Mouse (Mus musculus): ENCODE measurements around the gene Foxo4.

Foxo4 gene

DNA sequence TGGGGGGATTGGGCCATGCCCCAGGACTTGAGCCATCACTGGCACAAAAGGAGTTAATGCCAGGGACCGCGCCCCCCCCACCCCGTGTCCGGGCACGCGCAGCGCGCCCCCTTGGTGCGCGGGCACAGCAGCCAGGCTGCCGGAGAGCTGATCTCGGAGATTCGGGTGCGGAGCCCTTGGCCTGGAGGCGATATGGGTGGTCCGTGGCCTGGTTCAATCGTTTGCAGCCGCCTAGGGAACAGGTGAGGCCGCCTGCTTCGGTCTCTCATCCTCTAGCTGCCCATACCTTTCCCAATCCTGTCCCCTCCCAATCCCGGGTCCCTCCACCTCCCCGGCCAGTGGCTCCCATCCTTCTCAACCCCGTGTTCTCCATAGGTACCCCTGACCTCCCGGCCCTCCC is 44.7 kb downstream of the Foxo4 start, which contains the start of gene Nlgn3:
Nlgn3 (plus strand) TSS at position 114 of the 400 bp plus-strand sequence.
- peak; percentile 44 for DNase-seq

DNA sequence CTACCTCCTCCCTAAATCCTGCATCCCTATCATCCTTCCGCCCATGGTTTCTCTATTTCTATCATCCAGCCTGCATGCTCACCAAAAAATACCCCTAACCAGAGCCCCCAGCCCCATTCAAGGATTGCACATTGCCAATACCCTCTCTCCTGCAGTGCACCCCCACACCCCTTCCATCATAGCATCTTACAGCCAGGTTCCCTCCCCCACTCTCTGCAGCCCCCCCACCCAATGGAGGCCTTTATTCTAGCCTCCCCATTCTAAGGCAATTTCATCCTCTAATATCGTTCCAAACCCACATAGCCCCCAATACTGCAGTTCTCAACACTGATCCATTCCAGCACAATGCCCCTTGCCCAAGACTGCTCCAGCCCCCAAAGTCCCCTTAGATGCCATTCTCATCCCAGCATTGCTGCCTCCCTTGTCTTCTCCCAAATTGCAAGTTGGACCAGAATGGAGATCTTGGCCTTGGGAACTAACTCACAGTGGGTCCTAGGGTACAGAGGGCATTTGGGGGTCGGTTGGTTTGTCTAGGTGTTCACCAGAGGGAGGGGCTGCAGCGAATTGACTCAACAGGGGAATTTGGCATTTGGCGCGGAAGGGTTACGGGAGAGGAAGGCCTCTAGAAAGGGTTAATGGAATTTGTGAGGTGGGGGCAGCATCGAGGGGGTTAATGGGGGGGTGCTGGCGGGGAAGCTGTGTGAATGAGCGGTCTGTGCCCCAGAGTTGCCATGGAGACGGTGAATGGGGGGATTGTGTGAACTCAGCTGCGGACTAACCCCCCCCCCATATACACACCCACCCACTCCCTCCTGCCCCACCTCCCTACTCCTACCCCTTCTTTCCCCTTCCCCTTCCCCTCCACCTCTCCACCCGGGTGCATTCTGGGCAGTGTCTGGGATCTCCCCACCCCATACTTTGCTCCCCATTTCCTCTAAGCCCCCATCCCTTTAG is 45.4 kb downstream of the Foxo4 start:
- DNase-seq: peak; percentile 29

DNA sequence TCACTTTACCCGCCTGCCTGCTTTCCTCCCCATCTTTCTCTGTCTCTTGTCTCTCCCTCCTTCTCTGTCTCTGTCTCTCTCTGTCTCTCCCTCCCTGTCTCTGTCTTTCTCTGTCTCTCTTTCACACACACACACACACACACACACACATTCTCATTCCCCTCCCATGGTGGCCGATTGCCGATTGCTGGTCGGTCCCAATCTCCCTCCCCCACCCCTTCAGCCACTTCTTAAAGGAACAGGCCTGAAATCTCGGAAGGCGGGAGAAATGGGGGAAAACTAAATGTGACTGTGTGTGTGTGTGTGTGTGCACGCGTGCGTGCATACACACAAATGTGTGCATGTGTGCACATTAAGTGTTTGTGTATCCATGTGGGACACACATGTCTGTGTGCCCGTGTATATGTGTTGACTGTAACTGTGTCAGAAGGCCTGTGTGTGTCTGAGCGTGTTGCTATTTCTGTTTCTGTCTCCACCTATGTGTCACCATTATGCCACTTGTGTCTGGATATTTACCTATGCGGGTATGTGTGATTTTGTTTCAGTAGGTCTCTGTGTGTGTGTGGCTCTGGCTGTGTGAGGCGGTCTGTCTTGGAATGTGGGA is 46.2 kb downstream of the Foxo4 start:
- DNase-seq: no peak

DNA sequence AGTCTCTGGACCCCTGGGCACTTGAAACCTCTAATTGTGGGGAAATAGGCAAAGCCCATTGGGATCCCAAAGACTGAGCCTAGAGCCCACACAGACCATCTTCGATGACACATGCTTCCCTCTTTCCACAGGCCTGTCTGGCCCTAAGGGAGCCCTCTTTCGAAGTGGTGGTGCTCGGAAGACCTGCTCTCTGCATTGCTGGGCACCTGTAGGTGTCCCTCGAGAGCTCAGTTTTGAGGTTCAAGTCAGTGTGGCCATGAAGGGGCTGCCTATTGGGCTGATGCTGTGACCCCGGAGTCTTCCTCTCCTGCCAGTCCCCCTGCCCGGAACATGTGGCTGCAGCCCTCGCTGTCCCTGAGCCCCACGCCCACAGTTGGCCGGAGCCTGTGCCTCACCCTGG is 47.3 kb downstream of the Foxo4 start:
- DNase-seq: no peak

DNA sequence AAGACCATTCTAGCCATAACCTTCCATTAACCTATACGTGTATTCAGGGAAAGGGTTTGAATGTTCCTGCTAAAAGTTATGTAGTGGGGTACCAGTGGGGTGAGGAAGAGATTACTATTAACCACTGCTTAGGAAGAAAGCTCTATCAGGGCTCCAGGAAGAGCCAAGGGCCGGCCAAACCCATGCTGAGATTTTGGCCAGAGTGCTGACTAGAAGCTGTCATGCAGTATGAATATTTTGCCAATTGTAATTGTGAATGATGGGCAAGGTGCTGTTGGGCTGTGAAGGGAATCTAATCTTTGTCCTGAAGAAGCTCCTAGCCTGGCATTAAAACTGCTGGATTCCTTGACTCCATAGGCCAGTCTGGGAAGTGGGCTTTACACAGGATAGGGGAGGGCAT is 50.3 kb downstream of the Foxo4 start:
- no peak for DNase-seq

GRCm38 (mm10) chrX:101309299-101309698 is 55.0 kb downstream of the Foxo4 start:
- DNase-seq: no peak

Measured in right cerebral cortex, postnatal 14 days (tissue).